Mouse (Mus musculus) adrenal gland (tissue): ENCODE measurements around the gene 1700020A23Rik.

Experiments
- intact Hi-C: fragments of 180-260 bp; cut with DNase I; formaldehyde crosslinking; loops from one replicate; pipeline ENCODE4 v1.15.1; 2025

1700020A23Rik gene

GRCm38 (mm10) chr2:130411558-130412495 lies 6.8 kb downstream of the 1700020A23Rik start:
- intact Hi-C loops: loop anchor here (2.0 to 5.0 kb wide), 2 partner anchors 19 to 120 kb away; no protein-coding TSS in a partner anchor

- intact Hi-C loops: loop anchor here (5.0 kb wide), 1 partner anchor 120 kb away; no protein-coding TSS in a partner anchor
Measured at GRCm38 (mm10) chr2:130412775-130413174, 7.7 kb downstream of the 1700020A23Rik start.

DNA sequence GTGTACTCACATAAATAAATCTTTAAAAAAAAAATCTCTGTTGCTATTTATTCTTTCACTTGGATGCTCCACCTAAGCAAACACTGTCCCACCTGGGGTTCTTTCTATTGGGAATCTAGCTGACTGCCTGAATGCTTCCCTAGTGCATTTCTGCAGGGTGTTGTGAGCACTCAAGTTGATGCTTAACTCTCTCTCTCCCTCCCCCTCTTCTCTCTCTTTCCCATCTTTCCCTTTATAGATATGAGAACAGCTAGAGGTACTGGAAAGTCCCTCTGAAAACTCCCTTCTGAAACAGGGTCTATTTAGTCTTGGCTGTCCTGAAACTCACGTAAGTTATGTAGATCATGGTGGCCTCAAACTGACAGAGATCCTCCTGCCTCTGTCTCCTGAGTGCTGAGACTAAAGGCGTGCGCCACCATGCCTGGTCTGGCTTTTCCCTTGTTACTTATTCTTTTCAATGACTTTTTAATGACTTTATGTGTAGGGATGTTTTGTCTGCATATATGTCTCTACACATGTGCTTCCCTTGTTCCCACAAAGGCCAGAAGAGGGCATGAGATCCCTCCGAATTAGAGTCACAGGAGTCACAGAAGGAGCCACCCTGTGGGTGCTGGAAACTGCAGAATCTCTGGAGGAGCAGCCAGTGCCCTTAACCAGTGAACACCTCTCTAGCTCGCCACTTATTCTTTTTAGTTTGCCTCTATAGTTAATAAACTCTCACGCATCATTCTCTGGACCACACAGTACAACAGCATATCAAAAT lies 9.2 kb downstream of the 1700020A23Rik start:
- intact Hi-C loops: loop anchor here (5.0 kb wide), 1 partner anchor 122 kb away; no protein-coding TSS in a partner anchor

DNA sequence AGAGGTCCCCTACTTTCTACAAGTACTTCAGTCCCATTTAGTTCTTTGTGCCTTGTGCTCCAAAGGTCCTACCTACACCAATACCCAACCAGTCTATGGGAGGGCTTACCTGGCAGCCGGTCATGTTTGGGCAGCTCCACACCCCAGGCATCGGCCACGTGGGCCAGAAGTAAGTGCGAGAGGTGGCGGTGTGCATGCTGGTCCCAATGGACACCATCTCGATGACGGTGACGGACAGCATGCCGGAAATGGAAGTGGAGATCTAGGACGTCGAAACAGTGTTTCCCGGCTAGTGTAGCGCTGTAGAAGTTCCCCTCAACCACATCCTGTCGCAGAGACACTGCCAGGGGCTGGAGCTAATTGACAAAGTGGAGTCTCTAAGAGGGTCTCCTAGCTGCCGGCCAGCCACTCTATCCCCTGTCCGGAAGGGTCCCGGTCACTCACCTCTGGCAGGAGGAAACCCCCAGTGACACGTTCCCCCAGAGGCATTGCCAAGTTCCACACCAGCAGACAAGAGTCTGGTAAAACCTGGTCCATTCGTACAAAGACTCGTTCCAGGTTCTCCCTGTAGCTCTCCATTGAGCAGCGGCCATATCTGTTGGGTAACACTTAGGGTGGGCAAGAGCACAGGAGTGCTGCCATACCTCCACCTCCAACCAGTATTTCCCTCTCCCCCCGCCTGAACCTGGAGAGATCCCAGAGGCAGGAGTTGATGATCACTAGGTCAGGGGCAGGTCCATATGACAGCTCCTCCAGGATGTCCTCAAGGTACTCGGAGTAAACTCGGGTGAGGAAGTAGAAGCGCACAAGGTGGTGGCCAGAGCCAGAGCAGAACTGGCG lies 16.9 kb downstream of the 1700020A23Rik start:
- intact Hi-C loops: no loop called here

DNA sequence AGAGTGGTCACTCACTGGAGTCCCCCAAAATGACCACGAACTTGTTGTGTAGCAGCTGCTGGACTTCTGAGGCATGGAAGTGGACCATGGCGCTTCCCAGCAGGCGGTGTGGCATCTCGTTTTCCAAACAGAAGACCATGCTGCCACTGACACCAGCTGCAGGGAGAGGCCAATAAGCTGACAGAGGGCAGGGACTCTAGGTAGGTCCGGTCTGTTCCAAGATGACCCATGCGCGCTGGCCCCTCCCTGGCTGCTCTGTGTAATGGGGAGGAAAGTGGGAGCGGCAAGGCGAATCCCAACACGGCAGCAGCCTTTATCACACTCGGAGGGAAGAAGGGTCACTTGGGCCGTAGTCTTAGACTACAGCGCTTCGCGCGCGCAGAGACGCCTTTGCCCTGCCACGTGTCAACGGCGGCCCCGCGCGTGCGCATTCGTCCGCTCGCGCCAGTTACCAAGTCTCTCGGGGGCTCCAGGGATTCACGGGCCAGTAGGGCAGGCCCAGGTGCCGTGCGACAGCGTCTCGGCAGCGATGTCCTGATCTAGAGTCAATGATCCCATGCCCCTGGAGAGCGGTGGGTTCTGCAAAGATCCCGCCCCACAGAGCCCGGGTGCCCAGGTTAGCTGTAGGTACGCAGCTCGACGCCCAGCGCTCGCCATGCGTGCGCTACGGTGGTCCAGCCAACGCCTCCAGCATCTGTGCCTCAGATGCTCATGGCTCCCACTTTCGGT lies 18.5 kb downstream of the 1700020A23Rik start:
- intact Hi-C loops: no loop called here

GRCm38 (mm10) chr2:130424126-130424853 lies 19.2 kb downstream of the 1700020A23Rik start, which contains the start of the genes Vps16 and Pced1a:
Gene Vps16, plus strand, starts transcription at chr2:130424339.
Gene Pced1a, minus strand, starts transcription at chr2:130424701.
- intact Hi-C loops: no loop called here

DNA sequence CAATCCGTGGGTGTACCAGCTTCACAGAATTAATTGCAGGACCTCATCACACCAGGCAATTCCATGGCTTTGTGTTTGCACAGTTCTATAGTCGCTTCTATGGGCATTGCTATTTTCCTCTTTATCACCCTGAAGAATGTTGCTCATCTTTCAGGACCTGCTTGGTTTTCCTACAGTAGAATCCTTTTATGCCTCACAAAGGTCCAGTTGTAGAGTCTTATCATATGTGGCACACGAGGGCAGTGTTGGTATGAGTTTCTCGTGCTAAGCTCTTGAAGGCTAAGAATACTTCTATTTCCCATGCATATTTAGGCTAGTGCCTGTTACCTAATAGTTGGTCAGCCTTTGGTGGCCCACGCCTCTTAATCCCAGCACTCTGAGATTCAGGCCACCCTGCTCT lies 20.1 kb downstream of the 1700020A23Rik start:
- intact Hi-C loops: no loop called here

GRCm38 (mm10) chr2:130429851-130430250 lies 24.8 kb downstream of the 1700020A23Rik start:
- intact Hi-C loops: no loop called here

- intact Hi-C loops: no loop called here
Measured at GRCm38 (mm10) chr2:130430484-130430883, 25.4 kb downstream of the 1700020A23Rik start.

GRCm38 (mm10) chr2:130432157-130432556 lies 27.1 kb downstream of the 1700020A23Rik start:
- intact Hi-C loops: no loop called here

GRCm38 (mm10) chr2:130433152-130433551 lies 28.1 kb downstream of the 1700020A23Rik start:
- intact Hi-C loops: no loop called here

- intact Hi-C loops: no loop called here
Measured at GRCm38 (mm10) chr2:130436769-130437168, 31.7 kb downstream of the 1700020A23Rik start.

- intact Hi-C loops: no loop called here
Measured at GRCm38 (mm10) chr2:130438861-130439260, 33.8 kb downstream of the 1700020A23Rik start.

DNA sequence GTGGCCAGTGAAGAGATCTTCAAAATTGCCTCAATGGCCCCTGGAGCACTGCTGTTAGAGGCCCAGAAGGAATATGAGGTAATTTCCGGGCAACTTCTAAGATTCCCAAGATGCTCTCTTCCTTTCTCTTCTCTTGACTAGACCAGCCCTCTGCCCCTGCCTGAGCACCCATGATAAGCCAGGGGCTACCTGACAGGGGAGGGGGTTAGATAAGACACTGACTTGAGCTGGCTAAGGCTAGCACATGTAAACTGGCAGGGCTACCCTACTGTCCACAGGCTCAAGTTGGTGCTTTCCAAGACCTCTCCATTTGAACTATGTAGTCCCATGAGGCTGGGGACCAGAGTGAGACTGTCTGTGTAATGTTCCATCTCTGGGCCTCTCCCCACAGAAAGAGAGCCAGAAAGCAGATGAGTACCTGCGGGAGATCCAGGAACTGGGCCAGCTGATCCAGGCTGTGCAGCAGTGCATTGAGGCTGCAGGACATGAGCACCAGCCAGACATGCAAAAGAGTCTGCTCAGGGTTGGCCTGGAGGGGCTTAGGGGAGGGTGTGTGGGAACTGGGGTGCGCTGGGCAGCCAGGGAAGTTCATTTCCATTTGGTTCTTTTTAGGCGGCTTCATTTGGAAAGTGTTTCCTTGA lies 34.9 kb downstream of the 1700020A23Rik start:
- intact Hi-C loops: no loop called here

GRCm38 (mm10) chr2:130442162-130442561 lies 37.1 kb downstream of the 1700020A23Rik start:
- intact Hi-C loops: no loop called here

GRCm38 (mm10) chr2:130448449-130448848 lies 43.4 kb downstream of the 1700020A23Rik start:
- intact Hi-C loops: no loop called here

DNA sequence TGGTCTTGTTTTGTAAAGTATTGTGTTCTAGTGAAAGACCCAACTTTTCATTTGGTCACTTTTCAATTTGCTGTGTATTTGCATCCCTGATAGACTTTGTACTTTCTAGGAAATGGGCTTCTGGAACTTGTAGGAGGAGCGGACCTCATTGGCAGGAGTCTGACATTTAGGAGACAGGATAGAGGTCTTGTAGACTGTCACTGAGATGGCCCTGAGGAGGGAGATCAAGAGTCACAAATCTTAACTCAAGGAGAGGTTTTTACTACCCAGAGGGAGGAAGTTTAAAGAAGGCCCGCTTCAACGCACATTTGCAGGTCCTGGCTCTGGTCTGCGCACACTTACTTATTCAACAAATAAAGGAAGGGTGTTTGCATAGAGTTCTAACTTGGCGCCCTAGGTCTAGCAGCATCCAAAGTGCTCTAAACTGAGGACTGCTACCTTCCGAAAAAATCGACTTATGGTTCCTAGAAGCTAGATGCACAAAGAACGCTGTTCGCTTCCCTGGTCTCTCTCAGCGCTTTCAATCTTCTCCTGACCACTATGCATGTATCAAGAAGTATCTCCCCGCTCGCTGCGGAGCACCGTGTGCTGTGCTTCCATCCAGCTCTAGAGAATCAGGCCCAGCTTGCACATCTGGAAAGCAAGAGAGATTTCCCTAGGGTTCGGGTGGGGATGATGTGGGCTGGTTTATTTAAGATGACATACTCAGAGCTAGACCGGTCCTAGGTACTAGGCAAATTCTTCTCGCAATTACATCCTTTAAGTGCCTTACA lies 44.1 kb downstream of the 1700020A23Rik start:
- intact Hi-C loops: no loop called here

DNA sequence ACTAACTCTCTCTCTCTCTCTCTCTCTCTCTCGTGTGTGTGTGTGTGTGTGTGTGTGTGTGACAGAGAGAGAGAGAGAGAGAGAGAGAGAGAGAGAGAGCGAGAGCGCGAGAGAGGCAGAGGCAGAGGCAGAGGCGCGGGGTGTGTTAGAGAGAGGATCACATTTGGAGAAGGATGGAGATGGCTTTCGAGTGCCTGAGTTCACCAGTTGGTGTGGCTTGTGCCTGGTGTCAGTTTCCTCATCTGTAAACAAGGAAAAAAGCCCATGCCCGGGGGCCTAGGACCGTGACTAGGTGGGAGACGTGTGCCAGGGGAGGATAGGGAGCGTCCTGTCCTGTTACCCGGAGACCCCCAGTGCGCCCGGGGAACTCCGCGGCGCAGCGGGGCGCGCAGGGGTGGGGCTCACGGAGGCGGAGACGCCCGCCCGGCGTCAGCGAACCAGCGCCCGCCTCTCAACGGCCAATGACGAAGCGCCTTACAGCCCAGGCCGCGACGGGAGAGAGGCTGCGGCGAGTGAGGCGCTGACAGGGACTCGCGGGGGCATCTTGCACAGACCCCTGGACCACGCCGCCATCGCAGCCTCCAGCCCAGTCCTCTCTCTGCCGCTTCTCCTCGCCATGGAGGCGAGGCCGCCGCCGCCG lies 44.9 kb downstream of the 1700020A23Rik start, which contains the start of gene Ptpra:
Gene Ptpra, plus strand, starts transcription at position 485 of the 640 bp plus-strand sequence.
- intact Hi-C loops: loop anchor here (5.0 kb wide), 1 partner anchor 47 kb away; no protein-coding TSS in a partner anchor
